Mouse (Mus musculus): ENCODE measurements around the gene Tuba1b.

DNA sequence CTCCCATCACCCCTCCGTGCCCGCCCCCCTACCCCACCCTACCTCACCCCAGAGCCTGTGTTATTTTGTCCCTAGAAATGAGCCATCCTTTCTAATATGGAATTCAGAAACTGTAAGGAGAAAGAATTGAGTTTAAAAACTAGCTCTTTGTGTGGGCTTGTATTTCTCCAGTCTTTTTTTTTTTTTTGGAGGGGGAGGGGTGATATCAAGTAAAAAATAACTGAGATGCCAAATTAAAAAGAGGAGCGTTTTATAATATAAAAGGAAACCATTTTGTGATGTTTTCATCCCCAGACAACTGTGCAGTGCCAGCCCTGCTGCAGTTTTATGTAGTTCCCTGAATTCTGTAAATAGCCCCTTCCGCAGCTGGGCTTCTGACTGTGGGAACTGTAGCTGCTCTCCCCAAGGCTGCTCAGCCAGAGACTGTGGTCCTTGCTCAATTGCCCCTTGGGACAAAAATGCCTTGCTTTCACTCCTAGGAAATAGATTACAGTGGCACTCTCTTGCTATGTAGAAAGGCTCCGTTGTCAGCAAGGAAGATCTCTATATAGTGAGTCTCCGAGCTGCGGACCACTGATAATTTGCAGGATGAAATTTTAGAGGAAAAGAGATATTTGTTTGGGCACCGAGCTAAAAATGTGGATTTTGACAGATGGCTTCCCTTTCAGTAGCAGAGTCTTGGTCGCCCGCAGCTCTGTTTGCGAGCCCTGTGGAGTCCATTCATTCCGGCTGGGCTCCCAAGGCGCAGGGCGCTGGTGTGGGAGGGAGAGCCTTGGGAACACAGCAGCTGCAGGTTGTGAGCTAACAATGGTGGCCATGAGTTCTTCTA, 20.3 kb upstream of the Tuba1b start:
- TF ChIP-seq CTCF (IDR thresholded peaks at IDR 0.05; ENCODE audit: low read depth) (no peak), EP300 (IDR thresholded peaks at IDR 0.05; ENCODE audit: low read depth) (no peak)
